Mouse (Mus musculus): ENCODE data around the gene Nol8. TPM values are rescaled to one million over a fixed set of nuclear protein-coding genes. Genes with fewer than 3 reads are reported as not detected.

Nol8 gene
- 36.9 TPM for polyA plus RNA-seq (2017; shearing (Covaris generic))

GRCm38 (mm10) chr13:49652481-49653179 is at the start of gene Nol8, which contains the start of gene Cenpp:
Gene Nol8 (plus strand): TSS chr13:49653078.
Gene Cenpp (minus strand): TSS chr13:49652785.

GRCm38 (mm10) chr13:49607714-49608113 is 45.2 kb upstream of the Nol8 start, which contains the start of gene Ogn:
Gene Ogn (plus strand): TSS chr13:49608046.

GRCm38 (mm10) chr13:49681351-49682232 is 28.7 kb downstream of the Nol8 start, which contains the start of gene Iars:
Gene Iars (plus strand): TSS chr13:49682100.

Other genes starting within 250 kb of the Nol8 start
- gene Ippk, start 231.8 kb upstream of the Nol8 start, polyA plus RNA-seq (2017; shearing (Covaris generic)): 11.1 TPM
- gene Tes3-ps, start 159.8 kb upstream of the Nol8 start, polyA plus RNA-seq (2017; shearing (Covaris generic)): 4.8 TPM
- not detected for gene Ecm2, start 148.3 kb upstream of the Nol8 start, polyA plus RNA-seq (2017; shearing (Covaris generic))
- not detected for gene Aspn, start 108.6 kb upstream of the Nol8 start, polyA plus RNA-seq (2017; shearing (Covaris generic))
- gene Omd, start 70.6 kb upstream of the Nol8 start, polyA plus RNA-seq (2017; shearing (Covaris generic)): not detected
- gene Ogn, start 45.0 kb upstream of the Nol8 start, polyA plus RNA-seq (2017; shearing (Covaris generic)): 0.15 TPM
- gene Cenpp, start 293 bp upstream of the Nol8 start, polyA plus RNA-seq (2017; shearing (Covaris generic)): 1.9 TPM
- gene Iars, start 29.0 kb downstream of the Nol8 start, polyA plus RNA-seq (2017; shearing (Covaris generic)): 47.3 TPM
- not detected for gene Gm30302, start 145.9 kb downstream of the Nol8 start, polyA plus RNA-seq (2017; shearing (Covaris generic))